Mouse (Mus musculus) stomach, embryonic 16.5 days (tissue): Measurements from ENCODE around the gene Slc9a3r1. TPM values are rescaled to one million over a fixed set of nuclear protein-coding genes. Genes with fewer than 3 reads are reported as not detected.

ENCODE experiments used
- ATAC-seq: fragments of 200-750 bp; cut with Nextera tagmentation; 2 replicates; pipeline ENCODE4 v1.8.0; 2017; ENCODE audit warnings: moderate number of reproducible peaks, moderate TSS enrichment; ENCODE audit not compliant: insufficient read depth, low FRiP score
- H3K27ac ChIP-seq: fragments of 300-500 bp; sonication (generic); 2 replicates; pipeline ENCODE4 v1.5.1; 2014; ENCODE audit warnings: low read length
- H3K27me3 ChIP-seq: fragments of 300-500 bp; sonication (generic); 2 replicates; pipeline ENCODE4 v1.6.1; 2014; ENCODE audit warnings: low read length, control low read depth, mixed read lengths; ENCODE audit not compliant: control insufficient read depth, insufficient read depth
- H3K36me3 ChIP-seq: fragments of 300-500 bp; sonication (generic); 2 replicates; pipeline ENCODE4 v1.6.1; 2014; ENCODE audit warnings: low read length; ENCODE audit not compliant: control insufficient read depth, insufficient read depth
- H3K4me1 ChIP-seq: fragments of 300-500 bp; sonication (generic); 2 replicates; pipeline ENCODE4 v1.6.1; 2014; ENCODE audit warnings: low read length, control low read depth, mixed read lengths; ENCODE audit not compliant: control insufficient read depth, insufficient read depth
- H3K4me2 ChIP-seq: fragments of 300-500 bp; sonication (generic); 2 replicates; pipeline ENCODE4 v1.6.1; 2014; ENCODE audit warnings: low read depth, low read length, mixed read lengths
- H3K4me3 ChIP-seq: fragments of 300-500 bp; sonication (generic); replicated peaks from 2 replicates; pipeline ENCODE4 v1.5.1; 2014; ENCODE audit warnings: mild to moderate bottlenecking, low read length
- H3K9ac ChIP-seq: fragments of 300-500 bp; sonication (generic); 2 replicates; pipeline ENCODE4 v1.6.1; 2014; ENCODE audit warnings: low read length
- H3K9me3 ChIP-seq: fragments of 300-500 bp; sonication (generic); replicated peaks from 2 replicates; pipeline ENCODE4 v1.6.1; 2016; ENCODE audit warnings: low read length, control low read depth; ENCODE audit not compliant: control insufficient read depth
- WGBS: fragments of 180-500 bp; shearing (Covaris S2); extraction: QIAGEN DNeasy Blood & Tissue Kit; methylation state at CpG from one replicate; pipeline ENCODE4 v1.1.7; 2014; 5-methylcytosine and 5-hydroxymethylcytosine counted together
- polyA plus RNA-seq: library from polyadenylated mRNA; unstranded; fragments of >200 nt; fragmentation: Nextera tagmentation; extraction: Ambion mirVana; gene quantifications from 2 replicates; pipeline ENCODE4 v1.2.1, GENCODE M21; 2015

Gene Slc9a3r1
- polyA plus RNA-seq = 136 and 138 TPM in 2 replicates

- Histone ChIP-seq H3K27me3 (no peaks in the 10 kb centered on the region), H3K4me1 (peaks cover 35% of the 10 kb centered on the region), H3K36me3 (no peaks in the 10 kb centered on the region), H3K4me2 (peak within 1 kb of the TSS; percentile 91), H3K9me3 (no peaks in the 10 kb centered on the region), H3K4me3 (peak within 1 kb of the TSS; percentile 82), H3K27ac (peak within 1 kb of the TSS; percentile 74), H3K9ac (peak within 1 kb of the TSS; percentile 82)
- WGBS = under 1% methylated on average over 47 of the region's 47 CpGs
- peak; percentile 97 for ATAC-seq
Observed at GRCm38 (mm10) chr11:115162832-115163480, at the start of gene Slc9a3r1. Slc9a3r1 (plus strand) TSS chr11:115163341.

DNA sequence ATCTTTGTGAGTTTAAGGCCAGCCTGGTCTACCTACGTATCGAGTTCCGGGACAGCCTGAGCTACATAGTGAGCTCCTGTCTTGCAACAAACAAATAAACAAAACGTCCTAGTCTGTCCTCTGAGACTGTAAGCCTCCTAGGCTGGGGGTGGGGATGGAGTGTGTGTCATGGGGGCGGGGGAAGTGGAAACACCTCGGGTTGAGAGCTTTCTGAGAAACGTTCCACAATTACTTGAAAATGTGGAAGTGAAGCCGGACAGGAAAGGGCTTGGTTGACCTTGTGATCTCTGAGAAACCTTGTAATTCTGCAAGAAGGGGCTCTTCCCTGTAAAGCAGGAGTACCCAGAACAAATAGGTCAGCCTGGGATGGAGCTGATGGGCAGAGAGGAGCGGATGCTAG, 43.7 kb upstream of the Slc9a3r1 start:
- H3K27me3 ChIP-seq = no peaks in the 10 kb centered on the region
- H3K27ac ChIP-seq = no peak overlapping the region
- WGBS = 66% methylated on average over 9 of the region's 9 CpGs
- no peaks in the 10 kb centered on the region for H3K9me3 ChIP-seq
- no peak overlapping the region for H3K4me3 ChIP-seq
- H3K4me2 ChIP-seq = no peak overlapping the region
- no peaks in the 10 kb centered on the region for H3K4me1 ChIP-seq
- ATAC-seq = no peak
- H3K9ac ChIP-seq = no peak overlapping the region
- no peaks in the 10 kb centered on the region for H3K36me3 ChIP-seq

- no peak overlapping the region for H3K9ac ChIP-seq
- no peaks in the 10 kb centered on the region for H3K9me3 ChIP-seq
- 67% methylated on average over 4 of the region's 4 CpGs for WGBS
- no peaks in the 10 kb centered on the region for H3K36me3 ChIP-seq
- no peaks in the 10 kb centered on the region for H3K27me3 ChIP-seq
- no peaks in the 10 kb centered on the region for H3K4me1 ChIP-seq
- H3K4me3 ChIP-seq = no peak overlapping the region
- no peak for ATAC-seq
- H3K4me2 ChIP-seq = no peak overlapping the region
- no peak overlapping the region for H3K27ac ChIP-seq
Observed at GRCm38 (mm10) chr11:115128483-115128882, 34.7 kb upstream of the Slc9a3r1 start.

DNA sequence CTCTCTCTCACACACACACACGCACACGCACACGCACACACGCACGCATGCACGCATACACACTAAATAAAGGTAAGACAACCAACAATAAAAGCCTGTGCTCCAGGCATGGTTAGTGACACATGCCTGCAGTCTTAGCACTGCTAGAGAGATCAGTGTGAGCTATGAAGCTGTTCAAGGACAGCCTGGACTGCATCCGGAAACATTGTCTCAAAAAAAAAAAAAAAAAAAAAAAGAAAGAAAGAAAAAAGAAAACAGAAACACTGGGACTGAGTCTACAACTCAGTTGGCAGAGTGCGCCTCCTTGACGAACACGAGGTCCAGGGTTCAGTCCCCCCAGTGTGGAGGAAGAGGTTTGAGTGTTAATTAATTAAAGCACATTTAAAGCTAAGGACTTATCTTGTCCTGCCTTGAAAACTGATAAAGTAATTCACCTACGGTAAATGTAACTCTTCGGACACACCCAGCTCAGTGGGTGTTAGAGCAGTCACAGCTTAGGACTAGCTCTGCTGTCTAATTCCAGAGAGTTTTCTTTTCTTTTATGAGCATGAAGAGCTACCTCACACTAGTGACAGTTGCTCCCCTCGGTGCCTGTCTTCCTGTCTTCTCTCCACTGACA, 33.5 kb upstream of the Slc9a3r1 start:
- ATAC-seq = no peak
- Histone ChIP-seq H3K4me3 (no peak overlapping the region), H3K36me3 (no peaks in the 10 kb centered on the region), H3K27ac (no peak overlapping the region), H3K4me2 (no peak overlapping the region), H3K9me3 (no peaks in the 10 kb centered on the region), H3K4me1 (no peaks in the 10 kb centered on the region), H3K9ac (no peak overlapping the region), H3K27me3 (no peaks in the 10 kb centered on the region)
- 85% methylated on average over 13 of the region's 13 CpGs for WGBS

DNA sequence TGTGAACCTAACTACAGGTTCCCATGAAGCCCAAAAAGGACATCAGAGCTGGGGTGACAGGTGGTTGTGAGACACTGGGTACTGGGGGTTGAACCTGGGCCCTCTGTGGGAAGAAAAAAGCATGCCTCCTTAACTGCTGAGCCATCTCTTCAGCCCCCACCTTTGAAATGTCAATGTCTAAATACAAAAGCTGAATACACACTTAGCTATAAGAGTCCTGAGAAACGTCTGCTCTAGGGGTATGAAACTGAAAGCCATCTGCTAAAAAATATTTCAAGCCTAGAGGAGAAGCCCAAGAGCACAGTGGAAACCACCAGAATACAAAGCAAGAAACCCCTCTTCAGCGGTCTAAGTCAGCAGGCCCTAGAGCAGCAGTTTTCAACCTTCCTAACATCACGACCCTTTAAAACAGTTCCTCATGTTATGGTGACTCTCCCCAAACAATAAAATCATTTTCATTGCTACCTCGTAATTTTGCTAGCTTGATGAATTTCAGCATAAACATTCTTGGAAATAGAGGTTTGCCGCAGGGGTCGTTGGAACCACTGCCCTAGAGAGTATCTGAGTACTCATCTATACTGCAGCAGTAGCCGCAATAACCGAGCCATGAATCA, 31.3 kb upstream of the Slc9a3r1 start:
- Histone ChIP-seq H3K27me3 (no peaks in the 10 kb centered on the region), H3K4me1 (no peaks in the 10 kb centered on the region), H3K9ac (no peak overlapping the region), H3K9me3 (no peaks in the 10 kb centered on the region), H3K4me3 (no peak overlapping the region), H3K4me2 (no peak overlapping the region), H3K36me3 (no peaks in the 10 kb centered on the region), H3K27ac (no peak overlapping the region)
- WGBS = 69% methylated on average over 8 of the region's 8 CpGs
- ATAC-seq = no peak

DNA sequence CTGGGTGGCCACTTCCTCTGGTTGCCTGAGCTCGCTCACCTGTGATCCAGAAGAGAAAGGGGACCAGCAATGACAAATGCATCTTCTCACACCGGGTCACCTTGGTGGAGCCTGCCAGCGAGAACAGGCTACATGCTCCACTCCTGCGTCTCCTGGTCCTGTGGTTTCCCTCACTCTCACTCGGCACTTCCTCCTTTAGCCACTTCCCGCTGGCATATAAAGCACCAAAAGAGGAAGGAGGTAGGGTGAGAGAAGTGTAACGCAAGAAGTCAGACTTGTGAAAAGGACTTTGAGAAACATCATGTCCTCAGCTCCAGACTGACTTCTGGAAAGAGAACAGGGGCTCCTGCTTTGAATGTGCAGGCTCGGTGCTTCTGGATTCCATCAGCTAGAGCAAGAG, 29.3 kb upstream of the Slc9a3r1 start, which contains the start of gene Cd300lf:
Gene Cd300lf, minus strand, starts transcription at position 193 of the 400 bp plus-strand sequence.
- no peaks in the 10 kb centered on the region for H3K27me3 ChIP-seq
- 0 out of 2 replicates have a peak within 1 kb of the TSS, but pooled peaks have one; percentile 7 for H3K4me3 ChIP-seq
- H3K9me3 ChIP-seq = no peaks in the 10 kb centered on the region
- H3K9ac ChIP-seq = no peak within 1 kb of the TSS
- H3K4me1 ChIP-seq = no peaks in the 10 kb centered on the region
- H3K36me3 ChIP-seq = no peaks in the 10 kb centered on the region
- 67% methylated on average over 8 of the region's 8 CpGs for WGBS
- ATAC-seq = no peak
- H3K4me2 ChIP-seq = no peak within 1 kb of the TSS
- no peak within 1 kb of the TSS for H3K27ac ChIP-seq

DNA sequence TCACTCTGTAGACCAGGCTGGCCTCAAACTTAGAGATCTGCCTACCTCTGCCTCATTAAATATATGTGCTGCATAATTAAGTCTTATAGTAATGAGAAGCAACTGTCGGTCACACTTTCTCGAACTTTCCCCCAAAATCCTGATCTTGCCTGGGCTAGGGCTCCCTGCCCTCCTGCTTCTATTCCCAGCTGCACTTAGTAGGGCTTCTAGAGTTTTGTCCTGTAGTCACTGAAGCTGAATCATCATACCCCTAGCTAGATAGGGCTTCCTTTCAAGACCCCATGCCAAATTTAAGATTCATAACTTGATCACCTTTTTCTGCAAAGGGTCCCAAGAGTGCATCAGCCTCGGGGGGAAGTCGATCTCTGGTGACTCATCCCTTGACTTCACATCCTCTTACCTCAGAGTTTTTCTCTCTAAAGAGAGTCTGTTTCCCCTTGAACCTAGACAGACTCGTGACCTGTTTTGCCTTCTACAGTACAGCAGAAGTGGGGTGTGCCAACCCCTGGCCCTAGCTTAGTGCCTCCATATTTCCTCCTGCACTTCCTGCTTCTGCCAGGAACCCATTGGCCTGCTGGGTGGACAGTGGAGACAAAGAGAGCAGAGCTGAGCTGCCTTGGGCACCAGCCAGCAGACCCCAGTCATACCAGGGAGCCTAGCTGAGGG, 24.4 kb upstream of the Slc9a3r1 start:
- Histone ChIP-seq H3K36me3 (no peaks in the 10 kb centered on the region), H3K27ac (no peak overlapping the region), H3K9me3 (no peaks in the 10 kb centered on the region), H3K4me1 (no peaks in the 10 kb centered on the region), H3K9ac (no peak overlapping the region), H3K4me3 (no peak overlapping the region), H3K4me2 (no peak overlapping the region), H3K27me3 (no peaks in the 10 kb centered on the region)
- 73% methylated on average over 5 of the region's 5 CpGs for WGBS
- no peak for ATAC-seq

- no peaks in the 10 kb centered on the region for H3K36me3 ChIP-seq
- no peaks in the 10 kb centered on the region for H3K4me1 ChIP-seq
- H3K27me3 ChIP-seq = no peaks in the 10 kb centered on the region
- no peak overlapping the region for H3K9ac ChIP-seq
- H3K4me2 ChIP-seq = no peak overlapping the region
- no peak overlapping the region for H3K27ac ChIP-seq
- no peaks in the 10 kb centered on the region for H3K9me3 ChIP-seq
- no peak overlapping the region for H3K4me3 ChIP-seq
- no peak for ATAC-seq
- 84% methylated on average over 2 of the region's 2 CpGs for WGBS
Observed at GRCm38 (mm10) chr11:115141970-115142369, 21.2 kb upstream of the Slc9a3r1 start.

DNA sequence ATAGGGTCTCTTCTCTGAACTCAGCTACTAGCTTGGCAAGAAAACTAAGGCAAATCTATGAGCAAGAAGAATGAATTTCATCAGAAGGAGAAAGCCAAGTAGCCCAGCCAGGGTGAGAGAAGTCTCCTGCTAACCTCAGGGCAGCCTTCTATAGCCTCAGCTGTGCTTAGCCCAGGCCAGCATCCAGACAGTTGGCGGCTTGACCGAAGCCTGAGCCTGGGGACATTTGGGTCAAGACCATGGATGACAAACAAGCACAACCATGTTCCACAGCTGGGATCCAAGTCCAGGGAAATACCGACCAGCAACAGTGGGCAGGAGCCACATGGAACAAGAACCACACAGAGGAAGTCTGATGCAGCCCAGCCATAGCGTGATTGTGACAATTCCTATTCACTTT, 15.3 kb upstream of the Slc9a3r1 start:
- WGBS = 85% methylated on average over 4 of the region's 4 CpGs
- no peak overlapping the region for H3K4me3 ChIP-seq
- no peaks in the 10 kb centered on the region for H3K36me3 ChIP-seq
- no peak overlapping the region for H3K9ac ChIP-seq
- H3K9me3 ChIP-seq = 0 out of 2 replicates have a peak, but pooled peaks cover 4% of the 10 kb centered on the region
- H3K27ac ChIP-seq = no peak overlapping the region
- no peak for ATAC-seq
- H3K4me1 ChIP-seq = no peaks in the 10 kb centered on the region
- no peak overlapping the region for H3K4me2 ChIP-seq
- no peaks in the 10 kb centered on the region for H3K27me3 ChIP-seq
